Mouse (Mus musculus): ENCODE results near the gene Dgkh. TPM values are rescaled to one million over a fixed set of nuclear protein-coding genes. Genes with fewer than 3 reads are reported as not detected.
A peak's percentile ranks its signal among the peaks of the same experiment; 100 is the strongest.

Dgkh gene
- polyA plus RNA-seq, 1 experiment = 0.82 TPM

- no peaks in the 10 kb centered on the region for H3K27me3 ChIP-seq (ENCODE audit: control insufficient read depth, insufficient read depth, low read length)
- peak; percentile 89 to 93 for DNase-seq (ENCODE audit: low read depth in 1 of 2, low spot score in 2 of 2)
- no peaks in the 10 kb centered on the region; the same call in 1 of the 2 replicates for H3K4me1 ChIP-seq (ENCODE audit: control insufficient read depth, insufficient read depth, insufficient read length)
- under 1% methylated on average over 75 of the region's 82 CpGs for WGBS
- TF ChIP-seq POLR2A (IDR thresholded peaks at IDR 0.05; ENCODE audit: low read depth, low read length) = peak; percentile 45; the same call in 1 of the 2 replicates
- no peak for TF ChIP-seq CTCF (IDR thresholded peaks at IDR 0.05; ENCODE audit: extremely low read depth, insufficient read depth, insufficient read length, insufficient replicate concordance)
- peak within 1 kb of the TSS; percentile 77 for H3K27ac ChIP-seq (ENCODE audit: insufficient read depth, low read length)
- H3K36me3 ChIP-seq (ENCODE audit: control insufficient read depth, insufficient read depth, low read length) = no peaks in the 10 kb centered on the region
- peak within 1 kb of the TSS; percentile 75 for H3K4me3 ChIP-seq (ENCODE audit: extremely low read depth, insufficient read depth, insufficient read length)
Measured at GRCm38 (mm10) chr14:78536281-78537165, 196.1 kb downstream of the Dgkh start, which contains the start of gene Akap11. TSS of gene Akap11 (minus strand) at chr14:78536808.

GRCm38 (mm10) chr14:78535366-78535765, 197.2 kb downstream of the Dgkh start:
- H3K36me3 ChIP-seq (ENCODE audit: control insufficient read depth, insufficient read depth, low read length) = no peaks in the 10 kb centered on the region
- H3K4me3 ChIP-seq (ENCODE audit: extremely low read depth, insufficient read depth, insufficient read length) = no peak overlapping the region
- TF ChIP-seq POLR2A (IDR thresholded peaks at IDR 0.05; ENCODE audit: low read depth, low read length) (no peak), CTCF (IDR thresholded peaks at IDR 0.05; ENCODE audit: extremely low read depth, insufficient read depth, insufficient read length, insufficient replicate concordance) (no peak)
- 89% methylated on average over 2 of the region's 2 CpGs for WGBS
- no peak overlapping the region for H3K27ac ChIP-seq (ENCODE audit: insufficient read depth, low read length)
- no peak for DNase-seq (ENCODE audit: low read depth in 1 of 2, low spot score in 2 of 2)
- no peaks in the 10 kb centered on the region; the same call in 1 of the 2 replicates for H3K4me1 ChIP-seq (ENCODE audit: control insufficient read depth, insufficient read depth, insufficient read length)
- H3K27me3 ChIP-seq (ENCODE audit: control insufficient read depth, insufficient read depth, low read length) = no peaks in the 10 kb centered on the region

GRCm38 (mm10) chr14:78534651-78535050, 197.9 kb downstream of the Dgkh start:
- WGBS = 95% methylated on average over 5 of the region's 5 CpGs
- TF ChIP-seq POLR2A (IDR thresholded peaks at IDR 0.05; ENCODE audit: low read depth, low read length) (no peak), CTCF (IDR thresholded peaks at IDR 0.05; ENCODE audit: extremely low read depth, insufficient read depth, insufficient read length, insufficient replicate concordance) (no peak)
- no peak overlapping the region for H3K4me3 ChIP-seq (ENCODE audit: extremely low read depth, insufficient read depth, insufficient read length)
- H3K4me1 ChIP-seq (ENCODE audit: control insufficient read depth, insufficient read depth, insufficient read length) = no peaks in the 10 kb centered on the region; the same call in 1 of the 2 replicates
- H3K27ac ChIP-seq (ENCODE audit: insufficient read depth, low read length) = no peak overlapping the region
- no peak for DNase-seq (ENCODE audit: low read depth in 1 of 2, low spot score in 2 of 2)
- H3K27me3 ChIP-seq (ENCODE audit: control insufficient read depth, insufficient read depth, low read length) = no peaks in the 10 kb centered on the region
- no peaks in the 10 kb centered on the region for H3K36me3 ChIP-seq (ENCODE audit: control insufficient read depth, insufficient read depth, low read length)

- H3K27me3 ChIP-seq (ENCODE audit: control insufficient read depth, insufficient read depth, low read length) = no peaks in the 10 kb centered on the region
- TF ChIP-seq CTCF (IDR thresholded peaks at IDR 0.05; ENCODE audit: extremely low read depth, insufficient read depth, insufficient read length, insufficient replicate concordance) = no peak
- TF ChIP-seq POLR2A (IDR thresholded peaks at IDR 0.05; ENCODE audit: low read depth, low read length) = no peak
- no peak for DNase-seq (ENCODE audit: low read depth in 1 of 2, low spot score in 2 of 2)
- H3K4me1 ChIP-seq (ENCODE audit: control insufficient read depth, insufficient read depth, insufficient read length) = no peaks in the 10 kb centered on the region; the same call in 1 of the 2 replicates
- no peaks in the 10 kb centered on the region for H3K36me3 ChIP-seq (ENCODE audit: control insufficient read depth, insufficient read depth, low read length)
- no peak overlapping the region for H3K4me3 ChIP-seq (ENCODE audit: extremely low read depth, insufficient read depth, insufficient read length)
- 86% methylated on average over 3 of the region's 3 CpGs for WGBS
- no peak overlapping the region for H3K27ac ChIP-seq (ENCODE audit: insufficient read depth, low read length)
Measured at GRCm38 (mm10) chr14:78533701-78534100, 198.9 kb downstream of the Dgkh start.

- DNase-seq (ENCODE audit: low read depth in 1 of 2, low spot score in 2 of 2) = no peak
- H3K27me3 ChIP-seq (ENCODE audit: control insufficient read depth, insufficient read depth, low read length) = no peaks in the 10 kb centered on the region
- TF ChIP-seq CTCF (IDR thresholded peaks at IDR 0.05; ENCODE audit: extremely low read depth, insufficient read depth, insufficient read length, insufficient replicate concordance) = no peak
- no peak for TF ChIP-seq POLR2A (IDR thresholded peaks at IDR 0.05; ENCODE audit: low read depth, low read length)
- no peak overlapping the region for H3K27ac ChIP-seq (ENCODE audit: insufficient read depth, low read length)
- H3K36me3 ChIP-seq (ENCODE audit: control insufficient read depth, insufficient read depth, low read length) = no peaks in the 10 kb centered on the region
- WGBS = 88% methylated on average over 6 of the region's 6 CpGs
- H3K4me1 ChIP-seq (ENCODE audit: control insufficient read depth, insufficient read depth, insufficient read length) = no peaks in the 10 kb centered on the region; the same call in 1 of the 2 replicates
- no peak overlapping the region for H3K4me3 ChIP-seq (ENCODE audit: extremely low read depth, insufficient read depth, insufficient read length)
Measured at GRCm38 (mm10) chr14:78532345-78532744, 200.2 kb downstream of the Dgkh start.

- WGBS = 84% methylated on average over 3 of the region's 3 CpGs
- H3K4me3 ChIP-seq (ENCODE audit: extremely low read depth, insufficient read depth, insufficient read length) = no peak overlapping the region
- DNase-seq (ENCODE audit: low read depth in 1 of 2, low spot score in 2 of 2) = no peak
- H3K27me3 ChIP-seq (ENCODE audit: control insufficient read depth, insufficient read depth, low read length) = no peaks in the 10 kb centered on the region
- TF ChIP-seq POLR2A (IDR thresholded peaks at IDR 0.05; ENCODE audit: low read depth, low read length) (no peak), CTCF (IDR thresholded peaks at IDR 0.05; ENCODE audit: extremely low read depth, insufficient read depth, insufficient read length, insufficient replicate concordance) (no peak)
- H3K36me3 ChIP-seq (ENCODE audit: control insufficient read depth, insufficient read depth, low read length) = no peaks in the 10 kb centered on the region
- H3K4me1 ChIP-seq (ENCODE audit: control insufficient read depth, insufficient read depth, insufficient read length) = peaks cover 9% of the 10 kb centered on the region; the same call in 1 of the 2 replicates
- no peak overlapping the region for H3K27ac ChIP-seq (ENCODE audit: insufficient read depth, low read length)
Measured at GRCm38 (mm10) chr14:78530256-78530655, 202.3 kb downstream of the Dgkh start.

All from spleen, adult 2 months (tissue).